In genomic region chr2:56540714-56541113, GRCm38 (mm10) we compare ENCODE assay signal across 17 mouse cellular contexts.
"Had no signal": no experiment of that assay in that cellular context is flagged by ENCODE, and none has a peak within 500 bp of the region (broad histone marks: within the 10 kb centered on the region; RNA-seq: fewer than 3 reads in every experiment).

No protein-coding gene starts in this region.

- H3K4me2 ChIP-seq: liver, embryonic 15.5 days; lung, embryonic 15.5 days; midbrain, embryonic 11.5 days; midbrain, embryonic 15.5 days; stomach, embryonic 15.5 days had no signal

- H3K9me3 ChIP-seq: liver, embryonic 15.5 days; lung, embryonic 15.5 days; megakaryocyte, embryonic 14.5 days; midbrain, embryonic 15.5 days; stomach, embryonic 15.5 days had no signal

- DNase-seq: liver, postnatal 0 days; lung, adult 2 months; lung, postnatal 14 days; lung, postnatal 36 days; right cerebral cortex, postnatal 14 days; thymus, adult 2 months; thymus, postnatal 25 days; thymus, postnatal 4 days had no signal

- H3K9ac ChIP-seq: liver, embryonic 15.5 days; liver, postnatal 0 days; lung, embryonic 15.5 days; midbrain, embryonic 15.5 days; stomach, embryonic 15.5 days had no signal

- H3K4me1 ChIP-seq: liver, embryonic 15.5 days; lung, embryonic 15.5 days; megakaryocyte, embryonic 14.5 days; midbrain, embryonic 15.5 days; stomach, embryonic 15.5 days had no signal

- H3K36me3 ChIP-seq: liver, embryonic 15.5 days; lung, embryonic 15.5 days; midbrain, embryonic 15.5 days; stomach, embryonic 15.5 days had no signal

- H3K27me3 ChIP-seq: liver, embryonic 15.5 days; lung, embryonic 15.5 days; megakaryocyte, embryonic 14.5 days; midbrain, embryonic 15.5 days; stomach, embryonic 15.5 days had no signal

- H3K27ac ChIP-seq: liver, embryonic 15.5 days; lung, embryonic 15.5 days; macrophage; midbrain, embryonic 15.5 days; stomach, embryonic 15.5 days; stomach, postnatal 0 days had no signal

- H3K4me3 ChIP-seq: liver, embryonic 15.5 days; lung, embryonic 15.5 days; megakaryocyte, embryonic 14.5 days; midbrain, embryonic 15.5 days; stomach, embryonic 15.5 days had no signal

- ATAC-seq: liver, postnatal 0 days; lung, postnatal 0 days had no signal
